In the genomic region with DNA sequence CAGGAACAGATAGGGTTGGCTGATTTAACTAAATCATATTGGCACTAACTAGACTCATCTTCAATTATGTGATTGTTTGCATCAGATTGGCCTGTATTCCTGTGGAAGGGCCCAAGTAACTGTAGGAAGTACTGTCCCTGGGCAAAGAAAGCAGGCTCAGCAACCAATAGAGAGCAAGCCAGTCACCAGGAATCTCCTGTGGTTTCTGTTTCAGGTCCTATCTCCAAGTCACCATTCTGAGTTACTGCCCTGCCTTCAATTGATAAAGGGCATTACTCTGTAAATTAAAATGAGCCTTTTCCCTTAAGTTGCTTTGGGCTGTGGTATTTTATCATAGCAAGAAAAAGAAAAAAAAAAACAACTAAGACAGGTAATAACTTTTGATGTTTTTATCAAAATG, we compare ENCODE assay signal across 23 mouse cellular contexts.
"Had no signal": no experiment of that assay in that cellular context is flagged by ENCODE, and none has a peak within 500 bp of the region (broad histone marks: within the 10 kb centered on the region; RNA-seq: fewer than 3 reads in every experiment).

No protein-coding gene starts in this region.

- H3K4me1 ChIP-seq: hindbrain, embryonic 13.5 days; hindbrain, embryonic 15.5 days; limb, embryonic 10.5 days had no signal

- H3K4me3 ChIP-seq: heart, adult 2 months; heart, embryonic 13.5 days; heart, embryonic 15.5 days; hindbrain, embryonic 13.5 days; hindbrain, embryonic 15.5 days; layer of hippocampus, adult 2 months; left cerebral cortex, adult 2 months; limb, embryonic 10.5 days; limb, embryonic 12.5 days had no signal

- H3K27me3 ChIP-seq: heart, embryonic 13.5 days; heart, embryonic 15.5 days; hindbrain, embryonic 13.5 days; hindbrain, embryonic 15.5 days; limb, embryonic 12.5 days had no signal

- H3K36me3 ChIP-seq: heart, embryonic 13.5 days; heart, embryonic 15.5 days; hindbrain, embryonic 13.5 days; hindbrain, embryonic 15.5 days; limb, embryonic 10.5 days; limb, embryonic 12.5 days had no signal

- H3K4me2 ChIP-seq: heart, embryonic 11.5 days; heart, embryonic 13.5 days; heart, embryonic 15.5 days; hindbrain, embryonic 13.5 days; hindbrain, embryonic 15.5 days; limb, embryonic 12.5 days had no signal

- H3K9me3 ChIP-seq: heart, embryonic 13.5 days; heart, embryonic 15.5 days; hindbrain, embryonic 13.5 days; hindbrain, embryonic 15.5 days; limb, embryonic 10.5 days; limb, embryonic 12.5 days had no signal

- H3K27ac ChIP-seq: heart, adult 2 months; heart, embryonic 13.5 days; heart, embryonic 15.5 days; hindbrain, embryonic 13.5 days; hindbrain, embryonic 15.5 days; hindbrain, postnatal 0 days; layer of hippocampus, adult 2 months; left cerebral cortex, adult 2 months; limb, embryonic 10.5 days; limb, embryonic 12.5 days had no signal

- H3K9ac ChIP-seq: heart, embryonic 13.5 days; heart, embryonic 15.5 days; hindbrain, embryonic 13.5 days; hindbrain, embryonic 15.5 days; limb, embryonic 12.5 days had no signal

- ATAC-seq: hindbrain, postnatal 0 days; intestine, embryonic 16.5 days had no signal

- DNase-seq: gastrocnemius, postnatal 14 days; gastrocnemius, postnatal 36 days; heart, adult 11 months; heart, adult 2 months; heart, postnatal 14 days; heart, postnatal 36 days; kidney, adult 11 months; kidney, adult 8-10 months; kidney, postnatal 10 days; kidney, postnatal 25 days; kidney, postnatal 4 days; liver had no signal
